Mouse (Mus musculus) small intestine, adult 2 months (tissue): ENCODE data around the gene Tmem129. TPM values are rescaled to one million over a fixed set of nuclear protein-coding genes. Genes with fewer than 3 reads are reported as not detected.

Source experiments
- H3K27ac ChIP-seq: fragments of 200-500 bp; 2 replicates; pipeline ENCODE4 v1.5.1; 2012; ENCODE audit warnings: low read depth, low read length, control low read depth, inconsistent platforms; ENCODE audit not compliant: insufficient read depth
- H3K27me3 ChIP-seq: fragments of 200-500 bp; 2 replicates; pipeline ENCODE4 v1.6.1; 2012; ENCODE audit warnings: mild to moderate bottlenecking, moderate library complexity, low read length, inconsistent platforms; ENCODE audit not compliant: control insufficient read depth, insufficient read depth
- H3K36me3 ChIP-seq: fragments of 200-500 bp; 2 replicates; pipeline ENCODE4 v1.6.1; 2012; ENCODE audit warnings: mild to moderate bottlenecking, low read length, control low read depth, inconsistent platforms; ENCODE audit not compliant: control insufficient read depth, insufficient read depth
- H3K4me1 ChIP-seq: fragments of 200-500 bp; 2 replicates; pipeline ENCODE4 v1.6.1; 2012; ENCODE audit warnings: low read length, inconsistent platforms, mixed read lengths; ENCODE audit not compliant: control insufficient read depth, insufficient read depth, insufficient read length
- H3K4me3 ChIP-seq: fragments of 200-500 bp; 2 replicates; pipeline ENCODE4 v1.5.1; 2012; ENCODE audit warnings: low read depth, mild to moderate bottlenecking, control low read depth, inconsistent platforms, low read length, moderate library complexity
- CTCF ChIP-seq: fragments of 200-500 bp; IDR thresholded peaks from 2 replicates; pipeline ENCODE4 v1.5.1; 2012; ENCODE audit warnings: low read depth, mild to moderate bottlenecking, control low read depth, inconsistent platforms, low read length, moderate library complexity, mixed read lengths; ENCODE audit not compliant: insufficient replicate concordance, insufficient read length; ENCODE audit errors: extremely low read depth
- POLR2A ChIP-seq: fragments of 200-500 bp; IDR thresholded peaks from 2 replicates; pipeline ENCODE4 v1.6.1; 2012; ENCODE audit warnings: low read depth, mild to moderate bottlenecking, control low read depth, inconsistent platforms, low read length, moderate library complexity
- WGBS: fragments of 180-500 bp; shearing (Covaris S2); methylation state at CpG from one replicate; pipeline ENCODE4 v1.1.7; 2018; 5-methylcytosine and 5-hydroxymethylcytosine counted together
- polyA plus RNA-seq: library from polyadenylated mRNA; depleted of rRNA; stranded (reverse); fragments of >200 nt; gene quantifications from 2 replicates; pipeline ENCODE4 v1.2.3, GENCODE M21; 2012

Gene Tmem129
- polyA plus RNA-seq, 1 experiment: 34.8 TPM

- Histone ChIP-seq H3K36me3 (peaks cover 10% of the 10 kb centered on the region; the same call in 1 of the 2 replicates), H3K27ac (no peak overlapping the region), H3K27me3 (no peaks in the 10 kb centered on the region), H3K4me1 (peaks cover 19% of the 10 kb centered on the region), H3K4me3 (no peak overlapping the region)
- TF ChIP-seq CTCF (no peak), POLR2A (no peak)
- 90% methylated on average over 10 of the region's 10 CpGs for WGBS
Measured at GRCm38 (mm10) chr5:33655251-33655840, 2.9 kb downstream of the Tmem129 start.

GRCm38 (mm10) chr5:33654424-33654823, 3.8 kb downstream of the Tmem129 start:
- H3K27me3 ChIP-seq: no peaks in the 10 kb centered on the region
- WGBS: 96% methylated on average over 13 of the region's 13 CpGs
- no peak for TF ChIP-seq POLR2A
- no peak for TF ChIP-seq CTCF
- peaks cover 16% of the 10 kb centered on the region for H3K4me1 ChIP-seq
- H3K4me3 ChIP-seq: no peak overlapping the region
- peaks cover 14% of the 10 kb centered on the region for H3K36me3 ChIP-seq
- H3K27ac ChIP-seq: no peak overlapping the region

- H3K27me3 ChIP-seq: no peaks in the 10 kb centered on the region
- peak overlapping the region; percentile 26; the same call in 1 of the 2 replicates for H3K27ac ChIP-seq
- WGBS: 7% methylated on average over 9 of the region's 9 CpGs
- TF ChIP-seq CTCF (no peak), POLR2A (no peak)
- peaks cover 25% of the 10 kb centered on the region for H3K36me3 ChIP-seq
- H3K4me1 ChIP-seq: peaks cover 13% of the 10 kb centered on the region
- H3K4me3 ChIP-seq: peak overlapping the region; percentile 29
Measured at GRCm38 (mm10) chr5:33652783-33653173, 5.4 kb downstream of the Tmem129 start.

- under 1% methylated on average over 82 of the region's 82 CpGs for WGBS
- TF ChIP-seq POLR2A (peak; percentile 99), CTCF (no peak)
- no peaks in the 10 kb centered on the region for H3K27me3 ChIP-seq
- peaks cover 30% of the 10 kb centered on the region for H3K36me3 ChIP-seq
- H3K27ac ChIP-seq: peak within 1 kb of the TSS; percentile 94
- peak within 1 kb of the TSS; percentile 74 for H3K4me3 ChIP-seq
- H3K4me1 ChIP-seq: peaks cover 13% of the 10 kb centered on the region
Measured at GRCm38 (mm10) chr5:33651921-33652782, 6.1 kb downstream of the Tmem129 start, which contains the start of gene Slbp. TSS of gene Slbp (minus strand) at chr5:33652574.

- Histone ChIP-seq H3K27ac (peak overlapping the region; percentile 94), H3K4me3 (peak overlapping the region; percentile 74), H3K4me1 (peaks cover 8% of the 10 kb centered on the region), H3K27me3 (no peaks in the 10 kb centered on the region), H3K36me3 (peaks cover 35% of the 10 kb centered on the region)
- WGBS: 3% methylated on average over 11 of the region's 11 CpGs
- no peak for TF ChIP-seq CTCF
- TF ChIP-seq POLR2A: no peak
Measured at GRCm38 (mm10) chr5:33651541-33651920, 6.7 kb downstream of the Tmem129 start.

- H3K4me3 ChIP-seq: peak overlapping the region; percentile 74; the same call in 1 of the 2 replicates
- peak overlapping the region; percentile 94; the same call in 1 of the 2 replicates for H3K27ac ChIP-seq
- H3K36me3 ChIP-seq: peaks cover 38% of the 10 kb centered on the region
- peaks cover 5% of the 10 kb centered on the region for H3K4me1 ChIP-seq
- H3K27me3 ChIP-seq: no peaks in the 10 kb centered on the region
- TF ChIP-seq POLR2A (no peak), CTCF (no peak)
- WGBS: 3% methylated on average over 2 of the region's 2 CpGs
Measured at GRCm38 (mm10) chr5:33651017-33651416, 7.2 kb downstream of the Tmem129 start.

- no peaks in the 10 kb centered on the region for H3K4me1 ChIP-seq
- H3K27me3 ChIP-seq: no peaks in the 10 kb centered on the region
- 28% methylated on average over 3 of the region's 3 CpGs for WGBS
- H3K27ac ChIP-seq: no peak overlapping the region
- H3K36me3 ChIP-seq: peaks cover 59% of the 10 kb centered on the region
- TF ChIP-seq POLR2A (no peak), CTCF (peak; percentile 58; the same call in 1 of the 2 replicates)
- no peak overlapping the region for H3K4me3 ChIP-seq
Measured at GRCm38 (mm10) chr5:33640652-33641051, 17.6 kb downstream of the Tmem129 start.
